Mouse (Mus musculus): ENCODE measurements around the gene Scaf11. TPM values are rescaled to one million over a fixed set of nuclear protein-coding genes. Genes with fewer than 3 reads are reported as not detected.
A peak's percentile ranks its signal among the peaks of the same experiment; 100 is the strongest.

Gene Scaf11
- polyA plus RNA-seq, 1 experiment from 2014 or later, result 61.8 TPM

- Histone ChIP-seq H3K4me1 (ENCODE audit: control insufficient read depth in 2 of 2, insufficient read depth in 2 of 2, low read length in 2 of 2) (no peaks in the 10 kb centered on the region; a peak in 1 of 4 replicates), H3K4me3 (ENCODE audit: control insufficient read depth in 1 of 2, insufficient read depth in 1 of 2, low read depth in 1 of 2, low read length in 2 of 2) (no peak overlapping the region), H3K9ac (ENCODE audit: low read length) (no peak overlapping the region), H3K27me3 (ENCODE audit: control insufficient read depth, insufficient read depth, low read length) (no peaks in the 10 kb centered on the region), H3K4me2 (ENCODE audit: low read length) (no peak overlapping the region), H3K36me3 (ENCODE audit: control insufficient read depth, insufficient read depth, low read length) (no peaks in the 10 kb centered on the region), H3K9me3 (ENCODE audit: control insufficient read depth, low read length) (no peaks in the 10 kb centered on the region), H3K27ac (replicated peaks in 1 of 2; ENCODE audit: control insufficient read depth in 1 of 2, insufficient read depth in 1 of 2, low read depth in 2 of 2, low read length in 2 of 2) (no peak overlapping the region)
- WGBS, result 79% methylated on average over 7 of the region's 7 CpGs
- no peak for ATAC-seq (ENCODE audit: insufficient number of reproducible peaks, insufficient read depth, low FRiP score, low read depth)
These were observed 14.9 kb upstream of the Scaf11 start for GRCm38 (mm10) chr15:96475571-96475972.

- H3K4me1 ChIP-seq (ENCODE audit: control insufficient read depth in 2 of 2, insufficient read depth in 2 of 2, low read length in 2 of 2), result no peaks in the 10 kb centered on the region; a peak in 1 of 4 replicates
- H3K9ac ChIP-seq (ENCODE audit: low read length), result no peak overlapping the region
- no peak overlapping the region for H3K4me2 ChIP-seq (ENCODE audit: low read length)
- no peaks in the 10 kb centered on the region for H3K36me3 ChIP-seq (ENCODE audit: control insufficient read depth, insufficient read depth, low read length)
- 61% methylated on average over 20 of the region's 20 CpGs for WGBS
- H3K4me3 ChIP-seq (ENCODE audit: control insufficient read depth in 1 of 2, insufficient read depth in 1 of 2, low read depth in 1 of 2, low read length in 2 of 2), result no peak overlapping the region
- ATAC-seq (ENCODE audit: insufficient number of reproducible peaks, insufficient read depth, low FRiP score, low read depth), result no peak
- H3K27me3 ChIP-seq (ENCODE audit: control insufficient read depth, insufficient read depth, low read length), result no peaks in the 10 kb centered on the region
- no peaks in the 10 kb centered on the region for H3K9me3 ChIP-seq (ENCODE audit: control insufficient read depth, low read length)
- no peak overlapping the region for H3K27ac ChIP-seq (replicated peaks in 1 of 2; ENCODE audit: control insufficient read depth in 1 of 2, insufficient read depth in 1 of 2, low read depth in 2 of 2, low read length in 2 of 2)
These were observed 13.8 kb upstream of the Scaf11 start for GRCm38 (mm10) chr15:96474325-96474955.

- Histone ChIP-seq H3K9me3 (ENCODE audit: control insufficient read depth, low read length) (no peaks in the 10 kb centered on the region), H3K27ac (replicated peaks in 1 of 2; ENCODE audit: control insufficient read depth in 1 of 2, insufficient read depth in 1 of 2, low read depth in 2 of 2, low read length in 2 of 2) (no peak overlapping the region), H3K27me3 (ENCODE audit: control insufficient read depth, insufficient read depth, low read length) (no peaks in the 10 kb centered on the region), H3K4me2 (ENCODE audit: low read length) (no peak overlapping the region), H3K9ac (ENCODE audit: low read length) (no peak overlapping the region), H3K4me3 (ENCODE audit: control insufficient read depth in 1 of 2, insufficient read depth in 1 of 2, low read depth in 1 of 2, low read length in 2 of 2) (no peak overlapping the region), H3K36me3 (ENCODE audit: control insufficient read depth, insufficient read depth, low read length) (no peaks in the 10 kb centered on the region), H3K4me1 (ENCODE audit: control insufficient read depth in 2 of 2, insufficient read depth in 2 of 2, low read length in 2 of 2) (no peaks in the 10 kb centered on the region; a peak in 1 of 4 replicates)
- WGBS, result 87% methylated on average over 15 of the region's 15 CpGs
- ATAC-seq (ENCODE audit: insufficient number of reproducible peaks, insufficient read depth, low FRiP score, low read depth), result no peak
These were observed 13.3 kb upstream of the Scaf11 start for GRCm38 (mm10) chr15:96473920-96474319.

- Histone ChIP-seq H3K27me3 (ENCODE audit: control insufficient read depth, insufficient read depth, low read length) (no peaks in the 10 kb centered on the region), H3K4me2 (ENCODE audit: low read length) (no peak overlapping the region), H3K27ac (replicated peaks in 1 of 2; ENCODE audit: control insufficient read depth in 1 of 2, insufficient read depth in 1 of 2, low read depth in 2 of 2, low read length in 2 of 2) (no peak overlapping the region), H3K4me3 (ENCODE audit: control insufficient read depth in 1 of 2, insufficient read depth in 1 of 2, low read depth in 1 of 2, low read length in 2 of 2) (no peak overlapping the region), H3K9me3 (ENCODE audit: control insufficient read depth, low read length) (no peaks in the 10 kb centered on the region), H3K36me3 (ENCODE audit: control insufficient read depth, insufficient read depth, low read length) (no peaks in the 10 kb centered on the region), H3K9ac (ENCODE audit: low read length) (no peak overlapping the region), H3K4me1 (ENCODE audit: control insufficient read depth in 2 of 2, insufficient read depth in 2 of 2, low read length in 2 of 2) (peaks cover 2 to 3% of the 10 kb centered on the region in 2 experiments; a peak in 1 of 4 replicates)
- ATAC-seq (ENCODE audit: insufficient number of reproducible peaks, insufficient read depth, low FRiP score, low read depth), result no peak
- WGBS, result 90% methylated on average over 2 of the region's 2 CpGs
These were observed 7.7 kb upstream of the Scaf11 start for GRCm38 (mm10) chr15:96468316-96468715.

- Histone ChIP-seq H3K4me1 (ENCODE audit: control insufficient read depth in 2 of 2, insufficient read depth in 2 of 2, low read length in 2 of 2) (peaks cover 2 to 3% of the 10 kb centered on the region in 2 experiments; a peak in 1 of 4 replicates), H3K9me3 (ENCODE audit: control insufficient read depth, low read length) (no peaks in the 10 kb centered on the region), H3K27me3 (ENCODE audit: control insufficient read depth, insufficient read depth, low read length) (no peaks in the 10 kb centered on the region), H3K27ac (replicated peaks in 1 of 2; ENCODE audit: control insufficient read depth in 1 of 2, insufficient read depth in 1 of 2, low read depth in 2 of 2, low read length in 2 of 2) (no peak overlapping the region), H3K9ac (ENCODE audit: low read length) (no peak overlapping the region), H3K4me3 (ENCODE audit: control insufficient read depth in 1 of 2, insufficient read depth in 1 of 2, low read depth in 1 of 2, low read length in 2 of 2) (no peak overlapping the region), H3K4me2 (ENCODE audit: low read length) (no peak overlapping the region), H3K36me3 (ENCODE audit: control insufficient read depth, insufficient read depth, low read length) (no peaks in the 10 kb centered on the region)
- ATAC-seq (ENCODE audit: insufficient number of reproducible peaks, insufficient read depth, low FRiP score, low read depth), result no peak
- WGBS, result 61% methylated on average over 5 of the region's 5 CpGs
These were observed 7.2 kb upstream of the Scaf11 start for GRCm38 (mm10) chr15:96467844-96468243.

- Histone ChIP-seq H3K27ac (replicated peaks in 1 of 2; ENCODE audit: control insufficient read depth in 1 of 2, insufficient read depth in 1 of 2, low read depth in 2 of 2, low read length in 2 of 2) (no peak overlapping the region), H3K36me3 (ENCODE audit: control insufficient read depth, insufficient read depth, low read length) (no peaks in the 10 kb centered on the region), H3K4me1 (ENCODE audit: control insufficient read depth in 2 of 2, insufficient read depth in 2 of 2, low read length in 2 of 2) (peaks cover 2 to 10% of the 10 kb centered on the region in 2 experiments; a peak in 3 of 4 replicates), H3K27me3 (ENCODE audit: control insufficient read depth, insufficient read depth, low read length) (no peaks in the 10 kb centered on the region), H3K9ac (ENCODE audit: low read length) (no peak overlapping the region), H3K4me3 (ENCODE audit: control insufficient read depth in 1 of 2, insufficient read depth in 1 of 2, low read depth in 1 of 2, low read length in 2 of 2) (no peak overlapping the region), H3K9me3 (ENCODE audit: control insufficient read depth, low read length) (no peaks in the 10 kb centered on the region), H3K4me2 (ENCODE audit: low read length) (no peak overlapping the region)
- ATAC-seq (ENCODE audit: insufficient number of reproducible peaks, insufficient read depth, low FRiP score, low read depth), result no peak
- WGBS, result 89% methylated on average over 13 of the region's 13 CpGs
These were observed 5.8 kb upstream of the Scaf11 start for GRCm38 (mm10) chr15:96466362-96466903.

- Histone ChIP-seq H3K36me3 (ENCODE audit: control insufficient read depth, insufficient read depth, low read length) (no peaks in the 10 kb centered on the region), H3K27ac (replicated peaks in 1 of 2; ENCODE audit: control insufficient read depth in 1 of 2, insufficient read depth in 1 of 2, low read depth in 2 of 2, low read length in 2 of 2) (no peak overlapping the region), H3K27me3 (ENCODE audit: control insufficient read depth, insufficient read depth, low read length) (no peaks in the 10 kb centered on the region), H3K9me3 (ENCODE audit: control insufficient read depth, low read length) (no peaks in the 10 kb centered on the region), H3K4me2 (ENCODE audit: low read length) (0 out of 2 replicates have a peak overlapping the region, but pooled peaks have one; percentile 2), H3K4me1 (ENCODE audit: control insufficient read depth in 2 of 2, insufficient read depth in 2 of 2, low read length in 2 of 2) (peaks cover 2 to 10% of the 10 kb centered on the region in 2 experiments; a peak in 3 of 4 replicates), H3K9ac (ENCODE audit: low read length) (no peak overlapping the region), H3K4me3 (ENCODE audit: control insufficient read depth in 1 of 2, insufficient read depth in 1 of 2, low read depth in 1 of 2, low read length in 2 of 2) (no peak overlapping the region)
- ATAC-seq (ENCODE audit: insufficient number of reproducible peaks, insufficient read depth, low FRiP score, low read depth), result no peak
- 42% methylated on average over 11 of the region's 11 CpGs for WGBS
These were observed 4.4 kb upstream of the Scaf11 start for GRCm38 (mm10) chr15:96465076-96465475.

All from heart, embryonic 14.5 days (tissue).